Mouse (Mus musculus) CH12.LX (cell line): ENCODE data around the gene Cend1. TPM values are rescaled to one million over a fixed set of nuclear protein-coding genes. Genes with fewer than 3 reads are reported as not detected.

Source experiments
- DNase-seq: peaks from one replicate; pipeline ENCODE4 v3.0.0-alpha.2; 2013; ENCODE audit errors: extremely low read depth
- H3K27ac ChIP-seq: 2 replicates; pipeline ENCODE4 v1.5.1; 2012; ENCODE audit warnings: low read depth, mild to moderate bottlenecking, control low read depth, moderate library complexity; ENCODE audit not compliant: insufficient read depth
- H3K27me3 ChIP-seq: replicated peaks from 2 replicates; pipeline ENCODE3; 2012; ENCODE audit warnings: inconsistent platforms
- H3K36me3 ChIP-seq, 2 experiments: replicated peaks in 1 of 2; 2 replicates each; pipeline versions ENCODE3 to v1.6.1; 2012; ENCODE audit warnings: inconsistent platforms in 1 of 2, low read length in 1 of 2, mild to moderate bottlenecking in 1 of 2, mixed read lengths in 1 of 2, moderate library complexity in 1 of 2; ENCODE audit not compliant: control insufficient read depth in 1 of 2, insufficient read depth in 1 of 2
- H3K4me1 ChIP-seq, 2 experiments: 2 replicates each; pipeline ENCODE4 v1.6.1; 2012; ENCODE audit warnings: inconsistent platforms in 1 of 2, moderate library complexity in 1 of 2; ENCODE audit not compliant: insufficient read depth in 2 of 2, control insufficient read depth in 1 of 2
- H3K4me2 ChIP-seq: 2 replicates; pipeline ENCODE4 v1.6.1; 2012; ENCODE audit warnings: low read depth, mild to moderate bottlenecking, control low read depth; ENCODE audit not compliant: poor library complexity, insufficient read depth, severe bottlenecking
- H3K4me3 ChIP-seq, 3 experiments: fragments of 150-350 bp in 1 of 3; sonication (generic) in 1 of 3; replicated peaks in 1 of 3; 2 replicates each; pipeline versions ENCODE3 to v1.5.1; 2011 to 2012; ENCODE audit warnings: low read depth in 2 of 3, low read length in 2 of 3, mild to moderate bottlenecking in 2 of 3, moderate library complexity in 2 of 3, control low read depth in 1 of 3, improper control_type of control experiment in 1 of 3, inconsistent platforms in 1 of 3, mixed read lengths in 1 of 3; ENCODE audit not compliant: poor library complexity in 1 of 3
- H3K79me2 ChIP-seq: replicated peaks from 2 replicates; pipeline ENCODE4 v1.6.1; 2012; ENCODE audit warnings: mild to moderate bottlenecking, moderate library complexity; ENCODE audit not compliant: control insufficient read depth, poor library complexity, insufficient read depth, severe bottlenecking; ENCODE audit errors: extremely low read depth
- H3K9ac ChIP-seq: 2 replicates; pipeline ENCODE4 v1.6.1; 2012; ENCODE audit warnings: low read depth, mild to moderate bottlenecking, control low read depth, moderate library complexity; ENCODE audit not compliant: insufficient read depth
- H3K9me3 ChIP-seq: replicated peaks from 2 replicates; pipeline ENCODE3; 2012; ENCODE audit warnings: low read length, inconsistent platforms, mixed read lengths
- BHLHE40 ChIP-seq: IDR thresholded peaks from 2 replicates; pipeline ENCODE4 v1.6.1; 2011; ENCODE audit warnings: mild to moderate bottlenecking, low read depth, low read length, improper control_type of control experiment
- CHD1 ChIP-seq: IDR thresholded peaks from 2 replicates; pipeline ENCODE4 v1.6.1; 2012; ENCODE audit warnings: low read depth, low read length, improper control_type of control experiment, inconsistent platforms
- CHD2 ChIP-seq: IDR thresholded peaks from 2 replicates; pipeline ENCODE4 v1.6.1; 2011; ENCODE audit warnings: low read length, improper control_type of control experiment
- CTCF ChIP-seq, 2 experiments: IDR thresholded peaks in 1 of 2; conservative IDR thresholded peaks in 1 of 2; 2 replicates each; pipeline ENCODE4 v1.5.1; 2011 to 2012; ENCODE audit warnings: low read depth in 2 of 2, low read length in 2 of 2, improper control_type of control experiment in 1 of 2, inconsistent platforms in 1 of 2, mild to moderate bottlenecking in 1 of 2, moderate library complexity in 1 of 2
- E2F4 ChIP-seq: IDR thresholded peaks from 2 replicates; pipeline ENCODE4 v1.6.1; 2011; ENCODE audit warnings: low read depth, low read length, improper control_type of control experiment; ENCODE audit not compliant: insufficient replicate concordance
- ELF1 ChIP-seq: IDR thresholded peaks from 2 replicates; pipeline ENCODE4 v1.6.1; 2014; ENCODE audit warnings: low read depth, mild to moderate bottlenecking, inconsistent platforms, low read length, improper control_type of control experiment
- EP300 ChIP-seq: IDR thresholded peaks from 2 replicates; pipeline ENCODE4 v1.6.1; 2011; ENCODE audit warnings: low read length, improper control_type of control experiment
- ETS1 ChIP-seq: conservative IDR thresholded peaks from 2 replicates; pipeline ENCODE4 v1.6.1; 2012; ENCODE audit warnings: low read depth, mild to moderate bottlenecking, inconsistent platforms, low read length, improper control_type of control experiment, moderate library complexity
- GABPA ChIP-seq: IDR thresholded peaks from 2 replicates; pipeline ENCODE4 v1.6.1; 2012; ENCODE audit warnings: low read depth, low read length, improper control_type of control experiment, inconsistent platforms; ENCODE audit not compliant: insufficient replicate concordance
- HCFC1 ChIP-seq: IDR thresholded peaks from 2 replicates; pipeline ENCODE4 v1.6.1; 2012; ENCODE audit warnings: low read depth, mild to moderate bottlenecking, inconsistent platforms, low read length, improper control_type of control experiment
- IRF4 ChIP-seq: IDR thresholded peaks from 2 replicates; pipeline ENCODE4 v1.6.1; 2014; ENCODE audit warnings: low read depth, mild to moderate bottlenecking, inconsistent platforms, low read length, improper control_type of control experiment
- JUN ChIP-seq: IDR thresholded peaks from 2 replicates; pipeline ENCODE4 v1.6.1; 2011; ENCODE audit warnings: low read depth, mild to moderate bottlenecking, low read length, improper control_type of control experiment, moderate library complexity; ENCODE audit not compliant: insufficient read depth
- JUND ChIP-seq: conservative IDR thresholded peaks from 2 replicates; pipeline ENCODE4 v1.6.1; 2011; ENCODE audit warnings: low read depth, low read length, improper control_type of control experiment
- KAT2A ChIP-seq: IDR thresholded peaks from 2 replicates; pipeline ENCODE4 v1.6.1; 2012; ENCODE audit warnings: low read length, improper control_type of control experiment, inconsistent platforms; ENCODE audit not compliant: insufficient replicate concordance
- MAFK ChIP-seq: IDR thresholded peaks from 2 replicates; pipeline ENCODE4 v1.6.1; 2011; ENCODE audit warnings: low read length, improper control_type of control experiment; ENCODE audit not compliant: insufficient replicate concordance
- MAX ChIP-seq: IDR thresholded peaks from 2 replicates; pipeline ENCODE4 v1.6.1; 2011; ENCODE audit warnings: low read length, improper control_type of control experiment
- MAZ ChIP-seq: IDR thresholded peaks from 2 replicates; pipeline ENCODE4 v1.6.1; 2012; ENCODE audit warnings: low read depth, mild to moderate bottlenecking, inconsistent platforms, low read length, improper control_type of control experiment, moderate library complexity
- MEF2A ChIP-seq: IDR thresholded peaks from 2 replicates; pipeline ENCODE4 v1.6.1; 2014; ENCODE audit warnings: low read depth, mild to moderate bottlenecking, inconsistent platforms, low read length, improper control_type of control experiment, borderline replicate concordance
- MXI1 ChIP-seq: IDR thresholded peaks from 2 replicates; pipeline ENCODE4 v1.6.1; 2011; ENCODE audit warnings: mild to moderate bottlenecking, low read depth, low read length, improper control_type of control experiment
- MYC ChIP-seq: IDR thresholded peaks from 2 replicates; pipeline ENCODE4 v1.6.1; 2011; ENCODE audit warnings: low read depth, mild to moderate bottlenecking, improper control_type of control experiment, low read length
- NELFE ChIP-seq: IDR thresholded peaks from 2 replicates; pipeline ENCODE4 v1.6.1; 2011; ENCODE audit warnings: low read depth, low read length, improper control_type of control experiment
- NRF1 ChIP-seq: IDR thresholded peaks from 2 replicates; pipeline ENCODE4 v1.6.1; 2014; ENCODE audit warnings: low read depth, mild to moderate bottlenecking, inconsistent platforms, low read length, improper control_type of control experiment, moderate library complexity
- PAX5 ChIP-seq: IDR thresholded peaks from 2 replicates; pipeline ENCODE4 v1.6.1; 2012; ENCODE audit warnings: low read length, inconsistent platforms, mixed read lengths
- POLR2A ChIP-seq: IDR thresholded peaks from 2 replicates; pipeline ENCODE4 v1.6.1; 2011; ENCODE audit warnings: low read depth, mild to moderate bottlenecking, improper control_type of control experiment, low read length
- POLR2AphosphoS2 ChIP-seq: IDR thresholded peaks from 2 replicates; pipeline ENCODE4 v1.6.1; 2011; ENCODE audit warnings: low read depth, low read length, improper control_type of control experiment
- RAD21 ChIP-seq: IDR thresholded peaks from 2 replicates; pipeline ENCODE4 v1.6.1; 2011; ENCODE audit warnings: low read depth, mild to moderate bottlenecking, low read length, improper control_type of control experiment, moderate library complexity
- RCOR1 ChIP-seq: conservative IDR thresholded peaks from 2 replicates; pipeline ENCODE4 v1.6.1; 2012; ENCODE audit warnings: low read depth, mild to moderate bottlenecking, inconsistent platforms, low read length, improper control_type of control experiment
- SIN3A ChIP-seq: IDR thresholded peaks from 2 replicates; pipeline ENCODE4 v1.6.1; 2012; ENCODE audit warnings: low read length, improper control_type of control experiment, inconsistent platforms
- SMC3 ChIP-seq: IDR thresholded peaks from 2 replicates; pipeline ENCODE4 v1.6.1; 2011; ENCODE audit warnings: low read depth, low read length, improper control_type of control experiment
- TBP ChIP-seq: conservative IDR thresholded peaks from 2 replicates; pipeline ENCODE4 v1.6.1; 2011; ENCODE audit warnings: low read depth, low read length, improper control_type of control experiment
- TCF12 ChIP-seq: IDR thresholded peaks from 2 replicates; pipeline ENCODE4 v1.6.1; 2014; ENCODE audit warnings: low read depth, mild to moderate bottlenecking, inconsistent platforms, low read length, improper control_type of control experiment
- UBTF ChIP-seq: IDR thresholded peaks from 2 replicates; pipeline ENCODE4 v1.6.1; 2012; ENCODE audit warnings: low read depth, mild to moderate bottlenecking, inconsistent platforms, low read length, improper control_type of control experiment, moderate library complexity
- USF1 ChIP-seq: IDR thresholded peaks from 2 replicates; pipeline ENCODE4 v1.6.1; 2014; ENCODE audit warnings: low read depth, mild to moderate bottlenecking, inconsistent platforms, low read length, improper control_type of control experiment
- USF2 ChIP-seq: conservative IDR thresholded peaks from 2 replicates; pipeline ENCODE4 v1.6.1; 2011; ENCODE audit warnings: low read depth, low read length, improper control_type of control experiment
- ZC3H11A ChIP-seq: IDR thresholded peaks from 2 replicates; pipeline ENCODE4 v1.6.1; 2012; ENCODE audit warnings: low read depth, mild to moderate bottlenecking, inconsistent platforms, low read length, improper control_type of control experiment
- ZKSCAN1 ChIP-seq: IDR thresholded peaks from 2 replicates; pipeline ENCODE4 v1.6.1; 2012; ENCODE audit warnings: low read depth, inconsistent platforms, low read length, improper control_type of control experiment, borderline replicate concordance
- ZMIZ1 ChIP-seq: IDR thresholded peaks from 2 replicates; pipeline ENCODE4 v1.6.1; 2012; ENCODE audit warnings: low read depth, mild to moderate bottlenecking, inconsistent platforms, low read length, improper control_type of control experiment
- ZNF384 ChIP-seq: IDR thresholded peaks from 2 replicates; pipeline ENCODE4 v1.6.1; 2012; ENCODE audit warnings: low read depth, low read length, improper control_type of control experiment, inconsistent platforms
- dilution Hi-C: fragments of 300-500 bp; cut with MboI; formaldehyde crosslinking; loops from 2 replicates; pipeline ENCODE4 v1.14.3; 2020; ENCODE audit warnings: low sequenced_read_pairs; ENCODE audit not compliant: extremely low pct_unique_long_range_greater_than_20kb, extremely low pct_ligation_motif_present
- in situ Hi-C: fragments of 300-500 bp; cut with MboI; formaldehyde crosslinking; loops from 3 replicates; pipeline ENCODE4 v1.14.3; 2019; ENCODE audit warnings: low sequenced_read_pairs, low pct_ligation_motif_present, low pct_unique_long_range_greater_than_20kb, mixed read lengths
- polyA plus RNA-seq: library from polyadenylated mRNA; unstranded; fragments of >175 nt; gene quantifications from 2 replicates; pipeline ENCODE4 v1.2.1, GENCODE M21; 2012; ENCODE audit warnings: low read depth; ENCODE audit not compliant: insufficient read length
- total RNA-seq, 2 experiments: library from RNA; depleted of rRNA; stranded (reverse); fragments of 300-350 nt in 1 of 2; fragments of >200 nt in 1 of 2; gene quantifications; 2 replicates each; pipeline ENCODE4 v1.2.3; 2012 to 2014

Cend1 gene
- total and polyA plus RNA-seq, 3 experiments: not detected

DNA sequence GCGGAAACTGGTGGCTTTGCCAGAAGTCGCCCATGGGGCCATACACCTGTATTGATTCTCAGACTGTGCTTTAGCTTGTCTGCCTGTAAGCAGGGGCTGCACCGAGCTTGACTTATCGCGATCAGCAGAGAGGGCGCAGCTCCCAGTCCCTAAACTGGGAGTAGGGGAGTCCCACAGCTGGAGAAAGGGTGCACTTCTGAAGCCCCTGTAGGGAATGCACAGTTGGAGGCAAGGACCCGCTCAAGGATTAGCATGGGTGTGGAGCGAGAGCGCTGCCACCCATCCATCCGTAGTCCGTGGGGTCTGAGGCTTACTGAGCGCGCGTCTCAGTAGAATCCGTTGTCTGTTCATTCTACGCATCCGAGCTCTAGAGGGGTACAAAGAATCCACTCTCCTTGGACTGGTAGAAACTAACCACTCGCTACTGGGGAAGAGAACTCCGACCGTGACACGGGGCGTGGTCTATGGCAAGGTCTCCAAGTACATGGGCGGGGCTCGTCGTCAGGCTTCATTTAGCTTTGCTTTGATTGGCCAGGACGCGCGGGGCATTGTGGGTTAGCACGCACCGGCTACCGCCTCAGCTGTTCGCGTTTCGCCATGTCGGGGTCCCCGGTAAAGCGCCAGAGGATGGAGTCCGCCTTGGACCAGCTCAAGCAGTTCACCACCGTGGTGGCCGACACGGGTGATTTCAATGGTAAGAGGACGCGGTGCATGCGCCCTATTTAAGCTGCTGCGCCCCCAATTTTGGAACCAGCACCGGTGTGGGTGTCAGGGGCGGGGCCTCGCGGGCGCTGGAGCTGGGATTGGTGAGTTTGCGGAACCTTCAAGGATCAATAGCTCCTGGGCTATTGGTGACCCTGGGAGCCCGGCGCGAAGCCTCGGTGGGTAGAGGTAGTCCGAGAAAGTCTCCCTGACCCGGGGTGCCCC is 37.4 kb downstream of the Cend1 start, which contains the start of gene Taldo1:
Gene Taldo1, plus strand, starts transcription at position 575 of the 927 bp plus-strand sequence.
- in situ Hi-C loops: no loop called here
- H3K4me1 ChIP-seq: peaks cover 4 to 33% of the 10 kb centered on the region in 2 experiments
- dilution Hi-C loops: no loop called here

More for the DNA sequence above, 37.4 kb downstream of the Cend1 start, which contains the start of gene Taldo1:
- peak within 1 kb of the TSS; percentile 64 for H3K9ac ChIP-seq
- TF ChIP-seq GABPA: no peak
- peak; percentile 67 for TF ChIP-seq HCFC1
- no peak for TF ChIP-seq MEF2A
- TF ChIP-seq NRF1: no peak
- TF ChIP-seq IRF4: 0 out of 2 replicates have a peak, but pooled peaks have one; percentile 27
- no peak for TF ChIP-seq USF2
- no peak for TF ChIP-seq MAFK
- no peak for TF ChIP-seq RCOR1
- no peak for TF ChIP-seq KAT2A
- TF ChIP-seq ZMIZ1: peak; percentile 65; the same call in 1 of the 2 replicates
- TF ChIP-seq ELF1: peak; percentile 59
- TF ChIP-seq CHD2: no peak
- TF ChIP-seq JUN: no peak
- no peak for TF ChIP-seq ZNF384
- no peak for TF ChIP-seq ZC3H11A
- peak; percentile 90 for TF ChIP-seq POLR2A
- peak; percentile 60; the same call in 1 of the 2 replicates for TF ChIP-seq TCF12
- TF ChIP-seq MAZ: no peak
- no peak for TF ChIP-seq PAX5
- TF ChIP-seq POLR2AphosphoS2: no peak; the same call in 1 of the 2 replicates
- TF ChIP-seq ETS1: no peak
- peak; percentile 65; the same call in 1 of the 2 replicates for TF ChIP-seq NELFE
- peak; percentile 68 for TF ChIP-seq TBP
- TF ChIP-seq UBTF: 0 out of 2 replicates have a peak, but pooled peaks have one; percentile 29
- TF ChIP-seq JUND: no peak
- TF ChIP-seq ZKSCAN1: no peak
- peak; percentile 73 for TF ChIP-seq BHLHE40
- TF ChIP-seq MYC: 0 out of 2 replicates have a peak, but pooled peaks have one; percentile 16
- TF ChIP-seq EP300: no peak
- TF ChIP-seq SMC3: no peak
- no peak for TF ChIP-seq CHD1
- peak; percentile 85 for TF ChIP-seq MXI1
- no peak for TF ChIP-seq E2F4
- no peak for TF ChIP-seq RAD21
- TF ChIP-seq MAX: 0 out of 2 replicates have a peak, but pooled peaks have one; percentile 55
- TF ChIP-seq SIN3A: peak; percentile 98
- no peak for TF ChIP-seq USF1
- TF ChIP-seq CTCF (conservative IDR thresholded peaks at IDR 0.05 in 1 of 2, IDR thresholded peaks at IDR 0.05 in 1 of 2; ENCODE audit: low read depth in 2 of 2, low read length in 2 of 2): no peak
- H3K27ac ChIP-seq: no peak within 1 kb of the TSS
- peaks cover 18% of the 10 kb centered on the region for H3K79me2 ChIP-seq
- H3K4me3 ChIP-seq: peak within 1 kb of the TSS; percentile 68 to 79 (median 76)
- peaks cover 7% of the 10 kb centered on the region for H3K27me3 ChIP-seq
- H3K4me2 ChIP-seq: peak within 1 kb of the TSS; percentile 86
- DNase-seq: peak; percentile 97
- H3K36me3 ChIP-seq: peaks cover 11 to 20% of the 10 kb centered on the region in 2 experiments
- H3K9me3 ChIP-seq: no peaks in the 10 kb centered on the region
